Mouse (Mus musculus) lung, embryonic 15.5 days (tissue): ENCODE measurements at regions not wholly inside any gene's neighbourhood (a gene's known extent, or its start where the extent isn't known, plus 50 kb on each side); places are given as distances from the start of the nearest gene placed in this dataset.

Experiments used
- ATAC-seq: fragments of 200-750 bp; cut with Nextera tagmentation; 2 replicates; pipeline ENCODE4 v1.8.0; 2017; ENCODE audit warnings: moderate number of reproducible peaks, borderline replicate concordance; ENCODE audit not compliant: low FRiP score, low TSS enrichment; ENCODE audit errors: extremely low read depth
- H3K27ac ChIP-seq: fragments of 300-500 bp; sonication (generic); 2 replicates; pipeline ENCODE4 v1.5.1; 2015; ENCODE audit warnings: moderate library complexity, mild to moderate bottlenecking, inconsistent platforms
- H3K27me3 ChIP-seq: fragments of 300-500 bp; sonication (generic); 2 replicates; pipeline ENCODE4 v1.6.1; 2015; ENCODE audit warnings: inconsistent platforms
- H3K36me3 ChIP-seq: fragments of 300-500 bp; sonication (generic); 2 replicates; pipeline ENCODE4 v1.6.1; 2015; ENCODE audit warnings: inconsistent platforms
- H3K4me1 ChIP-seq: fragments of 300-500 bp; sonication (generic); 2 replicates; pipeline ENCODE4 v1.6.1; 2015; ENCODE audit warnings: inconsistent platforms
- H3K4me2 ChIP-seq: fragments of 300-500 bp; sonication (generic); 2 replicates; pipeline ENCODE4 v1.6.1; 2015; ENCODE audit warnings: inconsistent platforms, mild to moderate bottlenecking, moderate library complexity
- H3K4me3 ChIP-seq: fragments of 300-500 bp; sonication (generic); 2 replicates; pipeline ENCODE4 v1.5.1; 2015; ENCODE audit warnings: mild to moderate bottlenecking, inconsistent platforms
- H3K9ac ChIP-seq: fragments of 300-500 bp; sonication (generic); 2 replicates; pipeline ENCODE4 v1.6.1; 2015; ENCODE audit warnings: inconsistent platforms
- H3K9me3 ChIP-seq: fragments of 300-500 bp; sonication (generic); 2 replicates; pipeline ENCODE4 v1.6.1; 2016; ENCODE audit warnings: inconsistent platforms
- WGBS: fragments of 180-500 bp; shearing (Covaris S2); methylation state at CpG from one replicate; pipeline ENCODE4 v1.1.7; 2015; 5-methylcytosine and 5-hydroxymethylcytosine counted together

DNA sequence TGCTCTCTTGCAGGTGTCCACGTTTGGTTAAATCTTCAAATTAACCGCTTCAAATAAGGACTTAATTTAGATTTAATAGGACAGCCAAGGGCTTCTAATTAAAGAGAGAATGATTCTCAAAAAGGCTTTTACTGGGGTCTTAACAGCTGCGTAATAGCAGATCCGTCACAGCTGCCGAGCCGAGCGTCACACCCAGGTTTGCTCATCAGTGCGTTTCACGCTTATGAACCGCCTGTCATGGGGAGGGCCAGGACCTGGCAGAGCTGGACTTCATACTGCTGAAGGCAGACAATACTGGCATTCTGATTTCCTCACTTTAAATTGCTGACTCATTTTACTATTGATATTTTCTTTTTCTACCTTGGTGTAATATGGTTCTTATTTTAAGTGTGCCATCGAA, 221.2 kb downstream of the Irx2 start:
- Histone ChIP-seq H3K27ac (no peak overlapping the region), H3K36me3 (no peaks in the 10 kb centered on the region), H3K4me2 (no peak overlapping the region), H3K9me3 (no peaks in the 10 kb centered on the region), H3K4me3 (no peak overlapping the region), H3K27me3 (no peaks in the 10 kb centered on the region), H3K4me1 (no peaks in the 10 kb centered on the region), H3K9ac (no peak overlapping the region)
- ATAC-seq, result no peak
- WGBS, result 74% methylated on average over 11 of the region's 11 CpGs

DNA sequence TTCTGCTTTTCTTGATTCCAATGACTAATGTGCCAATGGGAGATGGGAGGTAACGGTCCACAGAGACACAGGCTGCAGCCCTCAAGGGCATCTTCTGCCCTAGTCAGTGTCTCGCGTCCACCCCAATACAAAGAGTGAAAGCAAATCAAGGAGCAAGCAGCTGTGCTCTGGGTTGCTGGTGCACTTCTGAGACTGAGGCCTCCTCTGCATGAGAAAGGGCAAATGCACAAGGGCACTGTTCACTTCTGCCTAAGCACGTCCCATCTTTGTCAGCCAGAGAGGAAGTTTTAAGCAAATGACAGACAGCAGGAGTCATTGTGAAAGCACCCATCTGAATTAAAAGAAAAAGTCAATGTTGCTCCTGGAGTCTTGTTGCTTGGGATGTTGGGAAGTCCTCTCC, 224.3 kb downstream of the Irx2 start:
- H3K4me3 ChIP-seq, result no peak overlapping the region
- no peak overlapping the region for H3K9ac ChIP-seq
- no peak overlapping the region for H3K4me2 ChIP-seq
- no peak for ATAC-seq
- H3K27me3 ChIP-seq, result no peaks in the 10 kb centered on the region
- 81% methylated on average over 4 of the region's 4 CpGs for WGBS
- H3K4me1 ChIP-seq, result no peaks in the 10 kb centered on the region
- H3K27ac ChIP-seq, result no peak overlapping the region
- no peaks in the 10 kb centered on the region for H3K9me3 ChIP-seq
- H3K36me3 ChIP-seq, result no peaks in the 10 kb centered on the region

DNA sequence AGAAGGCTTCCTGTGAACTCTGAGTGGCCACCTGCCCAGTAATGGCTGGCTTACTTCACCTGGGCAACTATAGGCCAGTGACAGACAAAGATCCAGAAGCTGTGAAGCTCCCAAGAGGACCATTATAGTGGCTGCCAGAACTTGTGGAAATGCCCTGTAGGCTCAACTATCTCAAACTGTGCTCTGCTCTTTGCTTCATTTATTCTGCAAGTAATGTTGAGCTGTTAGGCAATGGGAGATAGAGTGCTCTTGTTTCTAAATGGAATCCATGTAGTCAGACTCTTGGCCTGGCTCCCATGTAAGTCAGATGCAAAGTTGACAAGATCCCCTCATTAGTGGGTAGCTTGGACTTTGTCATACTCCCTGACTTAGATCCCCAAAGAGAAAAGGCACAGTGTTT, 247.3 kb downstream of the Irx2 start:
- Histone ChIP-seq H3K9me3 (no peaks in the 10 kb centered on the region), H3K27ac (no peak overlapping the region), H3K4me2 (no peak overlapping the region), H3K4me3 (no peak overlapping the region), H3K9ac (no peak overlapping the region), H3K4me1 (no peaks in the 10 kb centered on the region), H3K36me3 (no peaks in the 10 kb centered on the region), H3K27me3 (no peaks in the 10 kb centered on the region)
- ATAC-seq, result no peak

DNA sequence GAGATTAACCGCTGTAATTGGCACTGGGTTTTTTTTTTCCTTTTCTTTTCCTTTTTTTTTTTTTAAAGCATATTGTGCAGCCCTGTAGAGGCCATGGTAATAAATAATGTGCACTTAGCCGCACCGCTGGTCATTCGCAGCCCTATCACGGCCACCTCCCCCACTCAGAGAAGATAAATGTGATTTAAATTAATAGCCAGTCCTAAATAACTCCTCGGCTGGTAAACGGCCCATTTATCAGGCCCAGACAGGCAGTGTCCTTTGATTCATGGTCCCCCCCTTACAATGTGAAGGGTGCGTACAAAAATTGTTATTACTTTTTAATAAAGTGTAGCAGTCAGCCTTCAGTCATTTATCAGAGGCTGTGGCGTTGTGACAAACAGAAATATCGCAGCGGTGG, 266.4 kb downstream of the Irx2 start:
- WGBS, result 34% methylated on average over 11 of the region's 11 CpGs

DNA sequence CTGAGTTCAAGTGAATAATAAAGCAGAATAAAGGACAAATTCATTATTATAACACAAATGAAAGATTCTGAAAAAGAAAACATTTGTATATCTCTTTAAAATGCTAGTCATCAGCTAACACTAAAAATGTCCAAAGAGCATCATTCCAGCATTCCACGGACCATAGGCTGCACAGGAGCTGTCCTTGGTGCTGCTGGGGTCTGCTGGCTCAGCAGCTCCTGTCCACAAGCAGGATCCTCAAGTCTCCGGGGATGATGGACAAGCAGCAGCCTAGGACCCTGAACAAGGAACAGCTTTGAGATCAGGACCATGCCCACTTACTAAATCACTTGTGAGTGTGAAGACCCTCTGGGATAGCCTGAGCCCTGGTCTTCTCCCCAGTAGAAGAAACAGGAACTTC, 274.0 kb downstream of the Irx2 start:
- Histone ChIP-seq H3K9ac (no peak overlapping the region), H3K4me1 (no peaks in the 10 kb centered on the region), H3K27ac (no peak overlapping the region), H3K9me3 (no peaks in the 10 kb centered on the region), H3K4me2 (no peak overlapping the region), H3K27me3 (no peaks in the 10 kb centered on the region), H3K4me3 (no peak overlapping the region), H3K36me3 (no peaks in the 10 kb centered on the region)
- WGBS, result 29% methylated on average over 2 of the region's 2 CpGs
- no peak for ATAC-seq

More for the DNA sequence above, 266.4 kb downstream of the Irx2 start:
- Histone ChIP-seq H3K27ac (no peak overlapping the region), H3K4me1 (no peaks in the 10 kb centered on the region), H3K4me2 (no peak overlapping the region), H3K9me3 (no peaks in the 10 kb centered on the region), H3K36me3 (no peaks in the 10 kb centered on the region), H3K27me3 (no peaks in the 10 kb centered on the region), H3K4me3 (no peak overlapping the region), H3K9ac (no peak overlapping the region)
- ATAC-seq, result no peak

DNA sequence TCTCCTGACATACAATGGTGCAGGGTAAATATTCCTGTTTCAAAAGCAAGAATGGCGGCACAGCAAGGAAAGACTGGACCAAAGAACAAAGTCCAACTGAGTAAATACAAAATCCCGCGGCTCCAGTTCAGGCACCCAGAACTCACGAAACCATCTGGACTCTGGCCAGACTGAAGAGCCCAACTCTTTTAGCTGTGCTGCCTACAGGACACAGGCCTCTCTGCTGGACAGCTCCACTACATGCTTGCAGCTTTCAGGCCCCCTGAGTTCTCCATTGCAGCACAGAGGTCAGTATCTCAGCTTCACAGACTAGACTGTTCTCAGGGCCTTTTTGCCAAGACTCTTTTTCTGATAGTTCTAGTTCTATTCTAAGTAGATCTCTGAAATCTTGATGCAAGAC, 290.3 kb downstream of the Irx2 start:
- H3K27ac ChIP-seq, result no peak overlapping the region
- no peaks in the 10 kb centered on the region for H3K4me1 ChIP-seq
- no peaks in the 10 kb centered on the region for H3K36me3 ChIP-seq
- H3K4me3 ChIP-seq, result no peak overlapping the region
- H3K9ac ChIP-seq, result no peak overlapping the region
- no peak for ATAC-seq
- no peaks in the 10 kb centered on the region for H3K9me3 ChIP-seq
- 59% methylated on average over 4 of the region's 4 CpGs for WGBS
- no peaks in the 10 kb centered on the region for H3K27me3 ChIP-seq
- no peak overlapping the region for H3K4me2 ChIP-seq

DNA sequence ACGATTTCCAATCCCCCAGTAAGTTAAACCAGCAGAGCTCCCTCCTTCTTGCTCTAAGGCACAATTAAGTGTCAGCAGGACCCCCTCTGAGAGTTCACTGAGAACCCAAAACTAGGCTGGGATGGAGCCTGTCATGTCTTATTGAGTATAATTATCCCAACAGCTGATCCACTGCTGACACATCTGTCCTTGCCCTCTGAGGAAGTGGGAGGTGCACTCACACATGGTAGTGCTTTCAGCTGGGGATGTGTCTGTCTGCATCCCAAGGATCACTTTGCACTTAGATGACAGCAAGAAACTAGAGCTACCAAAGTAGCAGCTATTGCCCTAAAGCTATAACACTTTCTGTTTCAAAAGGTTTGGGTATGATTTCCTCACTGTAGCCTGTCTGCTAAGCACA, 291.7 kb downstream of the Irx2 start:
- Histone ChIP-seq H3K27me3 (no peaks in the 10 kb centered on the region), H3K4me1 (no peaks in the 10 kb centered on the region), H3K9ac (no peak overlapping the region), H3K27ac (no peak overlapping the region), H3K4me2 (no peak overlapping the region), H3K36me3 (no peaks in the 10 kb centered on the region), H3K9me3 (no peaks in the 10 kb centered on the region), H3K4me3 (no peak overlapping the region)
- 18% methylated on average over 1 of the region's 1 CpGs for WGBS
- no peak for ATAC-seq

DNA sequence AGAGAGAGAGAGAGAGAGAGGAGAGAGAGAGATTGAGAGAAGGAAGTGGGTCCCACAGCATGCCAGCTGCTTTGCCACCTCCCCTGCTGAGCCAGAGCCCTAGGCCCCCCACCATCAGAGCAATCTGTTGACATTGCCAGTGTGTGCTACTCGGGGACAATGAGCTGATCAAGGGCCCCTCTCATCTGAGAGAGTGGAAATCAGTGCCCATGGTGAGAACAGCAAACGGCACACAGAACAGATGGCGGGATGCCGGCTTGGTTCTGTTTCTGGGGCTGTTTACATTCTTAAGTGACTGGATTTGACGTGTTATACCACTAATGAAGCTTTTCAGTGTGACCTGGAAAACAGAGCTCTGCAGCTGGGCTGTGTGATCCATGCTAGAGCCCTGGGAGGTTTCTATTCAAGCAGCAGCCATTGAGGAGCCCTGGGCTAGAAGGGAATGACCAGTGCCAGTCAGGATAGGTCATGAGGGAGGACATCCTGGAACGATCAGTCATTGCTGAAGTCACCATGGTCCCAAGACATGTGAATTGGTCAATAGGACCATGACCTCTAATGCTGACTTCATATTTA, 296.0 kb downstream of the Irx2 start:
- Histone ChIP-seq H3K4me2 (no peak overlapping the region), H3K36me3 (no peaks in the 10 kb centered on the region), H3K9me3 (no peaks in the 10 kb centered on the region), H3K4me3 (no peak overlapping the region), H3K27ac (no peak overlapping the region), H3K4me1 (no peaks in the 10 kb centered on the region), H3K9ac (no peak overlapping the region), H3K27me3 (no peaks in the 10 kb centered on the region)
- no peak for ATAC-seq
- WGBS, result 9% methylated on average over 6 of the region's 6 CpGs

DNA sequence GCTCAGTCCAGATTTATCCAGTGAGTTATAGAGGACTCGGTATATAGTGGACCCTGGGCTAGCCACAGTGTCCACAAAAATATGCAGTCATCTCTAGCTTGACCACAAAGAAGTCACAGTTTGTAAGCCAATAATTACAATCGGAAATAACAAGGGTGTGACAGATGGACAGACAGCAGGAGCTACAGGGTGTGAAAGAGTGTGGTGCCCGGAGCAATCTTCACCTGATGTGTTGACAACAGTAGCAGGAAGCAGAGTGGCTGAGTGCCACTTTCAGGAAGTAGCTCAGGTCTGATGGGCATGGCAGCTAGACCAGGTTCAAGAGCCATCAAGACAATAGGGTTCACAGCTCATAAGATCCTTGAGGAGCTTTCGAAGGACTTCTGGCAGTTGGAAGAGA, 308.6 kb downstream of the Irx2 start:
- no peaks in the 10 kb centered on the region for H3K36me3 ChIP-seq
- no peaks in the 10 kb centered on the region for H3K9me3 ChIP-seq
- H3K27me3 ChIP-seq, result no peaks in the 10 kb centered on the region
- no peak overlapping the region for H3K4me2 ChIP-seq
- no peaks in the 10 kb centered on the region for H3K4me1 ChIP-seq
- no peak for ATAC-seq
- H3K9ac ChIP-seq, result no peak overlapping the region
- 65% methylated on average over 4 of the region's 4 CpGs for WGBS
- no peak overlapping the region for H3K27ac ChIP-seq
- H3K4me3 ChIP-seq, result no peak overlapping the region

DNA sequence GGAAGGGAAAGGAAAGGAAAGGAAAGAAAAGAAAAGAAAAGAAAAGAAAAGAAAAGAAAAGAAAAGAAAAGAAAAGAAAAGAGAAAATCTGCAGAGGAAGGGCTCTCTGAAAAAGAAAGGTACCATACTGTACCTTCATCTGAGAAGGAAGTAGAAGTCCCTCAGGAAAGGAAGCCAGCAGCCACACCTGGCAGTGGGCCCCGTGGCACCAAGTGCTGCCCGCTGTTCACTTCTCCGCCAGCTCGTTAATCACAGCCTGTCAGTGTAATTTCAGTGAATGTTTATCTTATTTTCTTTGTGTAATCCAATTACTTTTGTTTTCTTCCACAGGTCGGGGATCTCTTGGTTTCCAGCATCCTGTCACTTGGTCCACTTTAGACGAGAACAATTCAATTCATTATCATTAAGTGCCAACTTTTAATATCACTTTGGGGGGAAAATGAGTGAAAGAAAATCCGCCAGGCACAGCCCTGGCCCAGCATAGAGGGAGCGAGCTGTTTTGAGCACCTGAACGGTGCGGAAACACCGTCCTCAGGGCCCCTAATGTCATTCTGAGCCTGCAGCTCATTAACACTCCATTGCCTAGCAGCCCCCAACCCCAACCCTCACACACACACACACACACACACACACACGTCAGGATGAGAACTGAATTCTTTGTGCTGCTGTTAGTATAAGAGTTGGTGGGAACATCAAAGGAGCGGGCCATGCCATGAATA, 309.7 kb downstream of the Irx2 start:
- 21% methylated on average over 13 of the region's 13 CpGs for WGBS
- Histone ChIP-seq H3K36me3 (no peaks in the 10 kb centered on the region), H3K9ac (no peak overlapping the region), H3K9me3 (no peaks in the 10 kb centered on the region), H3K27me3 (no peaks in the 10 kb centered on the region), H3K27ac (no peak overlapping the region), H3K4me3 (no peak overlapping the region), H3K4me2 (no peak overlapping the region), H3K4me1 (no peaks in the 10 kb centered on the region)
- no peak for ATAC-seq

DNA sequence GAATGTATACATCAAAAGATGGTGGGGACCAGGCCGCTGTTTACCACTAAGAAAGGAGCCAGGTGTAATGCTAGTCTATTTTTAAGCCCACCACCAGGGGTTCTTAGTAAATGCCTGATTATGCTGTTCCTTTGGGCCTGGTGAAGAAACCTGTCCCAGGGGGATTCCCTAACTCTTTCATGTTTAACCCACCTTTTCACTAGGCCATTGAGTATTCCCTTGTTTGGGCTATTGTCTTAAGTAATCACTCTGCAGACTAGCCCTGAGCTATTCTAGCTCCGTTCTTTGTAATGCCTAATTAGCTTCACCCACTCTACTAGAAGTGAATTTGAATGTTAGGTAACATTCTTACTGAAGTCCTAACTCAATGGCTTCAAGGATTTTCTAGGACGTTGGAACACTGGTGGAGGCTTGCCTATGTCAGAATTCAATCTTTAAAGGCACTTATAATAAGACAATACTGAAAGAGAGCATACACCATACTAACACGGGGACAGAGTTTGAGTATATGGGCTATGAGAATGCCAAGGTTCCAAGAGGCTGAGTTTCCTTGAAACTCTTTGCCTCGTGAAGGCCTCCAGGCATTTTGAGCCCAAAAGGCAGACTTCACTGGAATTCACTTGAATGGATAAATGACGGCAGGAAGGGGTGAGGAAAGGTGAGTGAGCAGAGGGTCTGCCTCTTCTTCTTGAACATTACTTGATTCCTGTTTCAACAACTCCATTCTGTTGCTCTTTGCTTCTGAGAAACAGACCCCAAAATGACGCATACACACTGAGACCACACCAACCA, 312.7 kb upstream of the Irx4 start:
- H3K4me2 ChIP-seq, result no peak overlapping the region
- no peak for ATAC-seq

More for the DNA sequence above, 312.7 kb upstream of the Irx4 start:
- no peaks in the 10 kb centered on the region for H3K9me3 ChIP-seq
- 61% methylated on average over 7 of the region's 7 CpGs for WGBS
- no peak overlapping the region for H3K9ac ChIP-seq
- H3K27ac ChIP-seq, result no peak overlapping the region
- no peaks in the 10 kb centered on the region for H3K36me3 ChIP-seq
- no peaks in the 10 kb centered on the region for H3K27me3 ChIP-seq
- H3K4me1 ChIP-seq, result no peaks in the 10 kb centered on the region
- H3K4me3 ChIP-seq, result no peak overlapping the region
